Mouse (Mus musculus) thymus, postnatal 14 days (tissue): ENCODE measurements at regions not wholly inside any gene's neighbourhood (a gene's known extent, or its start where the extent isn't known, plus 50 kb on each side); places are given as distances from the start of the nearest gene placed in this dataset.

Source experiments
- DNase-seq: peaks from one replicate; pipeline ENCODE4 v3.0.0; 2021

DNA sequence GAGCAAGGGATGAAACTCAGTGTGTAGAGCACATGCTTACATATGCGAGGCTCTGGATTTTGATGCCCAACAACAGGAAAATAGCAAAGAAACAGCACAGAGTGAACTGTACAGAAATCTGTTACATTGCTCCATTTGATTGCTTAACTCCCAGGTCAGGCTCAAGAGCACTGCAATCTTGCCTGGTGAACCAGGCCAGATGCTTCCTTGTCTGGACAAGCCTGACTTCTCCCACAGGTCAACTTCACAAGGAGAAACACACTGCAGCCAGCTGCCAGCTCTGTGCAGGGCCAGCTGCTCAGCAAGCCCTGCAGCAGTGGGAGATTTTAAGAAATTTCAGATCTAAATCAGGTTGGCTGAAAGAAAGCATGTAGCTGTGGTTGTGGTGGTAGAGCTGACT is 81.2 kb upstream of the 1700066M21Rik start:
- no peak for DNase-seq

DNA sequence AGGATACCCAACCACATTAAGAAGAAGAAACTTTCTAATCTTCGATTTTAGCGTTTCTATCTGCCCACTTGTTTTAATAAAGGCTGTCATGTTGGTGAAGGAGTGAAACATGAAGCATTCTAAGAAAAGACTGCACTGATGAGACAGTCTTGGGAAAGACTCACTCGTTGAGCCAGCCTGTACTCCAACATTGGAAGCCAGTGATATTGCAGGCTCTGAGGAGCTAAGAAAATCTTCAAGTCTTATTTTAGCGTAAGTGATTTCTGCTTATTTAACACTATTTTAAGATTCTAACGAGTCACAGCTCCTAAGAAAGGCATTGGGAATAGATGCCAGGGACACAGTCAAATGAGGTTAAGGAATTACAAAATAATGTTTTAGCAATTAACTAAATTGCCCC is 78.9 kb upstream of the 1700066M21Rik start:
- no peak for DNase-seq

DNA sequence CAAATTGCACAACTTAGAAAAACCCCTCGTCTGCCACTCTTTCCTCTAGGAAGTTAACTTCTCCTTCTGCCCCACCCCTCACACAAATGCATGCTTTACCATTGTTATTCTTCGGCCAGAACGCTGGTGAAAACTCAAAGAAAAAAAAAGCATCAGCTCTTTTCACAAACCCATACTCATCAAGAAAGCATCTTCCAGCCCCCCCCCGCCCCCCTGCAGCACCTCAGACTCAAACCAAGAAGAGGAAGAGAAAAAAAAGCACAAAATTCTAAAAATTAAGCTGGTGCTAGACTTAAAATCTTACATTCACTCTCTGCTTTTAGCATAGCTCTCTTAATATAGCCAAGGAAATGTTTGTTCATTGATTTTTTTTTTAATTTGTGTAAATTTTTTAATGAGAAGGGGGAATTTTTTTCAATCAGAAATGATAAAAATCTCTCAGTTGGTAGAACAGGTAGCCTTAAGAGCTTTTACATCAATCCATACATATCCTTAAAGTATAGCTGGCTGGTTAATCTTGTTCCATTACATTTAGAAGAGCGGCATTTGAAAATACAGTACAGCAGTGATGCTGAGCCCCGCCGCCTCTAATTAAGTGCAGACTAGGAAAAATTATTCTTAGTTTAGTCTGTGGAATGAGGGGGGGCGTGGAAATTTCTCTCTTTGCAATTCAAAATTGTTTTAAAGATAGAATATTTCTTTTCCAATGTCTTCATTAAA is 76.0 kb upstream of the 1700066M21Rik start:
- no peak for DNase-seq

- DNase-seq = no peak
Measured at GRCm38 (mm10) chr1:57301980-57302331, 75.5 kb upstream of the 1700066M21Rik start.

DNA sequence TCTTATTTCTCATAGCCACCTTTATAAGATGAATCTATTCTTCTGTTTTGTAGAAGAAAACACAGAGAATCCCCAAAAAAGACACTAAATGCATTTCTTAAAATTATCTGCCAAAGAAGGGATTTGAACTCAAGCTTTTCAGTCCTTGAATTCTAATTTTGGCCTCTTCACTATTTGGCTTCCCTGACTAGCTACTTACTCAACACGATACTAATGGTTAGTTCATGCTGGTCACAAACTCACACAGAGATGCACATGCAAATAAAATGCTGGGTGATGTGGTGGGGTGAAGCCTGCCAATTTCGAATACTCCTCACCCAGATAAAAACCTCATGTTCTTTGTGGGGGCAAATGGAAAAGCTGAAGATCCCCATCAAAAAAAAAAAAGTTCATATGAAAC is 72.7 kb upstream of the 1700066M21Rik start:
- no peak for DNase-seq

- no peak for DNase-seq
Measured at GRCm38 (mm10) chr1:57322535-57322934, 54.9 kb upstream of the 1700066M21Rik start.

GRCm38 (mm10) chr1:57323118-57323517 is 54.3 kb upstream of the 1700066M21Rik start:
- DNase-seq = no peak

DNA sequence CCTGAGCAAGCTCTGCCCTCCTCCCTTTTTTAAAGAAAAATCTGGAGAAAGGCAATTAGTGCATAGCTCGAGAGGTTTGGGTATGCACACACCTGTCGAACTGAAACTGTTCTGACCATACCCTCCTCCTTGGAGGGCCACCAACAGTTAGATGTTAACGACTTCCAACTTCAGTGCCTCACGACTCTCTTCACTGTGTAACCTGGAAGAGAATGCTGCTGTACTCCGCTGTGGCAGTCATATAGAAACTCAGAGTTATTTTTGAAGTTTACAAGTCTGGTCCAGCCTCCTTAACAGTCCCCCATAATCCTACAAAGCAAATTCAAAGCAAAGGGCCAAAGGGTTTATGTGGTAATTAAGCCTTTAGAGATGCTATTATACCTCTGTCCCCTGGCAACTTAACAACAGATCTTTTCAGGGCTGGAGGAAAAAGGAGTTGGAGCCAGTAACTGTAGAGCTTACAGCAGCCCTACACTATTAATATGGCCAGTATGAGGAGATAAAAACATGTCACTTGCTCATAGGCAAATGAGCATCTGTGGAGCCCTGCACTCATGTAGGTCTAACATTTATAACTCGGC is 51.7 kb upstream of the 1700066M21Rik start:
- no peak for DNase-seq
